Mouse (Mus musculus) left cerebral cortex, postnatal 4 days (tissue): ENCODE results near the gene Rsph6a. TPM values are rescaled to one million over a fixed set of nuclear protein-coding genes. Genes with fewer than 3 reads are reported as not detected.
A peak's percentile ranks its signal among the peaks of the same experiment; 100 is the strongest.

ENCODE experiments used
- DNase-seq: peaks from one replicate; pipeline ENCODE4 v3.0.0-alpha.2; 2022
- intact Hi-C: fragments of 180-260 bp; cut with DNase I; formaldehyde crosslinking; loops from one replicate; pipeline ENCODE4 v1.15.1; 2025
- total RNA-seq, 2 experiments: library from RNA; stranded (reverse); gene quantifications; 2 replicates each; pipeline ENCODE4 v1.2.3; 2021

Gene Rsph6a
- total RNA-seq: under 1 TPM; 0.30 to 0.46 TPM

DNA sequence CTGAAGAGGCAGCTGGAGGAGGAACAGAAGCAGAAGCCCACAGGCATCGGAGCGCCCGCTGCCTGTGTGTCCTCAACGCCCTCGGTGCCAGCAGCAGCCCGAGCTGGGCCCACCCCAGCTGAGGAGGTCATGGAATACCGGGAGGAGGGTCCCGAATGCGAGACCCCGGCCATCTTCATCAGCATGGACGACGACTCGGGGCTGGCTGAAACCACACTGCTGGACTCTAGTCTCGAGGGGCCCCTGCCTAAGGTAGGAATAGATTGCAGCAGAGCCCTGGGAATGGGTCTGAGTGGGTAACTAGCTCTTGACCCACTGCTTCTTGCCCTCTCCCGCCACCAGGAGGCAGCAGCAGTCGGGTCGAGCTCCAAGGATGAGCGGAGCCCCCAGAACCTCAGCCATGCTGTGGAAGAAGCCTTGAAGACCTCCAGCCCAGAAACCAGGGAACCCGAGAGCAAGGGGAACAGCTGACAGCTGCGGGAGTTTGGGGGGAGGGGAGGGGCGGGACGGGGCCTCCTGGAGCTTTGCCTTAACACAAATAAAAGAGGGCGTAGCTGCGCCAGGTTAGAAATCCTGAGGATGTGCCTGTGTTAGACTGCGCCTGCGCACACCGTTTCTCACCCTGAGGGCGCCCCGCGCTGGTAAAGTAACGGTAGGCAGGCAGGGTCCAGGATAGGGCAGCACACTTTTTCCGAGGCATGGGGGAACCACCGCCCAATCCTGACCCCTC is at the start of gene Rsph6a:
Gene Rsph6a, plus strand, starts transcription at position 644 of the 730 bp plus-strand sequence.
- intact Hi-C loops: no loop called here
- DNase-seq: peak; percentile 79

DNA sequence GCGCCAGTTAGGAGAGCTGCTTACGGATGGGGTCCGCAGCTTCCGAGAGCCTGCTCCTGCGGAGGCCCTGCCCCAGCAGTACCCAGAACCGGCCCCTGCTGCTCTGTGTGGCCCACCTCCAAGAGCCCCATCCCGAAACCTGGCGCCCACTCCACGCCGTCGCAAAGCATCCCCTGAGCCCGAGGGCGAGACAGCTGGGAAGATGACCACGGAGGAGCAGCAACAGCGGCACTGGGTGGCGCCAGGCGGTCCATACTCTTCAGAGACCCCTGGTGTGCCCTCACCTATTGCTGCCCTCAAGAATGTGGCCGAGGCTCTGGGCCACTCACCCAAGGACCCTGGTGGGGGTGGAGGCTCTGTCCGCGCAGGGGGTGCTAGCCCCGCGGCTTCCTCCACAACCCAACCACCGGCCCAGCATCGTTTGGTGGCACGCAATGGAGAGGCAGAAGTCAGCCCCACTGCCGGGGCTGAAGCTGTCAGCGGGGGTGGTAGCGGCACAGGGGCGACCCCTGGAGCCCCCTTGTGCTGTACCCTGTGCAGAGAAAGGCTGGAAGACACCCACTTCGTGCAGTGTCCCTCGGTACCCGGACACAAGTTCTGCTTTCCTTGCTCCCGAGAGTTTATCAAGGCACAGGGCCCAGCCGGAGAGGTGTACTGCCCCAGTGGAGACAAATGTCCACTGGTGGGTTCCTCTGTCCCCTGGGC is 48.9 kb upstream of the Rsph6a start:
- intact Hi-C loops: loop anchor here (10.0 kb wide), 1 partner anchor 111 kb away; no protein-coding TSS in a partner anchor
- no peak for DNase-seq

DNA sequence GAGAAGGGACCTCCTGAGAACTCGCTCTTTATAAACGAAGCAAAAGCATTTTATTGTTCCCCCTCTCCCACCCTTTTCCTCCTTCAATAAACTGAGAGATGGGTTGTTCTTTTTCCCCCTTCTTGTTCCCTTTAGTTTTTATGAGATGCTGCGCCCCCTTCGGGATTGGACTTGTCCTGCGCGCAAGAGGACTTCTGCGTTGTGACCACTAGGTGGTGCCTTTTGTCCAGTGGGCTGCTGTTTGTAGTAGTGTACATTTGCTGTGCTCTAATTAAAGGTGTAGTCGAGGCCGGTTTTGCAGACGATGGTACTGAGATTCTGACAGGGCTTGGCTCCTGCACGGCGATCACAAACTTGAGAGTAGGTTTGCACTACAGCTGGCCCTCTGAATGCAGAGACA is 48.0 kb upstream of the Rsph6a start:
- peak; percentile 89 for DNase-seq
- intact Hi-C loops: loop anchor here (10.0 kb wide), 1 partner anchor 112 kb away; no protein-coding TSS in a partner anchor

DNA sequence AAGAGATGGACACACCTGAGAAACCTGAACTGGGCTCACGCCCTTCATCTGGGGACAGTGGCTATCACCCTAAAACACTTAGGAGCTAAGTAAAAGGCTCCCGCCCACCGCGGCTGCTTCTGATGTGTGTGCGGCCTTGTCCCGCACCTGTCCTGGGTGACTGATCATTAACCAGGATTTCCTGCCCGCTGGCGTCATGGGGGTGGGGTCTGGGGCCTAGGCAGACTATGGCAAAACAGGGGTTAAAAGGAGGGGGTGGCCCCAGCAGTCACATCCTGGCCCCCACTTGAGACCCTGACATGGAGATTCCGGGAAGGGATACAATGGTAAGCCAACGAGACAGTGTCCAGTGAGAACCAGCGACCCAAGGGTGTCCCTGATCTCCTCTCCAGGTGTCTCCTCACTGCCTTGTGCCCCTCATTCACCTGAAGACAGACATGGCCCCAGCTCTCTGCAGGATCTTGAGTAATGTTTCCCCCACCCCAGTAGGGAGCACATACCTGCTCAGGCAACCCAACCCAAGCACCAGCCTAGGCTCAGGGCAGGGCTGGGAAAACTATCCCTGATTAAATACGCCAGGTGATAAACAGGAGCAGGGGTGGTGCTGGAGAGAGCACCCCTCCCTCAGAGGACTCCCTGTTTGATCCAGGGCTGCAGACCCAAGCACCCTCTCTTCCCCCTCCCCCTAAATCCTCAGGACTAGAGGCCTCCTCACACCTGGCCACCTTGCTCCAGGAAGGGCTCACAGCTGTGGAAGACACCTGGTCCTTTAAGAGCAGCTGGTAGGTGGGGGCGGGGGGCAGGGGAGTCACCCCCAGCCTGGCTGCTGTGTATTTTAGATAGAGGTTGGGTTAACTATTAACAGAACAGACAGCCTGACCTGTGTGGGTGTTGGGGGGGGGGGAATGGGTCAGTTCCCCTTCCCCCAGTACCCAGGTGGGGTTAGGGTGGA is 47.2 kb upstream of the Rsph6a start:
- intact Hi-C loops: loop anchor here (10.0 kb wide), 1 partner anchor 113 kb away; no protein-coding TSS in a partner anchor
- no peak for DNase-seq

DNA sequence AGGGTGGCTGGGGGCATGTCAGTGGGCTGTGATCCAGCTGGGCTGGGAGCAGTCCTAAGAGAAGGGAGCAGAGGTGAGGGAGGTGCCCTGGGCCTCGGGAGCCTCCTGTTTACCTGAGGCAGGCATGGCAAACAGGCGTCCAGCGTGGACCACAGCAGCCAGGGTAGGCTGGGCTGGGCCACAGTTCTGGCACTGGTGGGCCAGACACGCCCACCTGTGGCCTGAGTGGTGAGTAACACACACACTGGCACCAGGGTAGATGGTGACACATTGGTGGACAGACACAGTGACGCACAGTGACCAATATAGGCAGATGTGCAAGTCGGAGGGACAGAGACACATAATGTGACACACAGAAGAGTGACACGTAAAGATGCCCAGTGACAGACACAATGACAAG is 43.9 kb upstream of the Rsph6a start:
- no peak for DNase-seq
- intact Hi-C loops: no loop called here

DNA sequence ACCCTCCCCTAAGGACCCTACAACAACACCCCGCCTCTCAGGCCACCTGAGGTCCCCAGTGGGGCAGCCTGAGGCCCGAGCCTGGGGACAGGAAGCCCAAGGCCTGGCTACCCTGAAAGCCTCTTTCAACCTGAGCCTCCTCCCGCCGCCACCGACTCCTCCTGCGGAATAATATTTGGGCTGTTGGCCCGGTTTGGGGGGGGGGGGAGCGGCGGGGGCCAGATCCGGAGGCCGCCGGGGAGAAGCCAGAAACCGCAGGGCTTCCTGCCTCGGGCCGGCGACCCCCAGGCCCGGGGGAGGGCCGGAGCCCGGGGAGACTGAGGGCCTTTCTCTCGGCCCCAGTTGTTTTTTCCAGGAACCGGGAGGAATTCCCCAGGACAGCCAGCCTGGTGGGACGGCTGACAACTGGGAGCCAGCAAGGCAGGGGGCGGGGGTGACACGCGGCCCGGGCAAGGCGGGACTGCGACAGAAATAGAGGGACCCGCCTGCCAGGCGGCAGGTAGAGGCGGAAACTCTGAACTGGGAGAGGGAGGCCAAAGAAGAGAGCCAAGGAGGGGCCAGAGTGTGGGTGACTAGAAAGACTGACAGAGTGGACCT is 42.4 kb upstream of the Rsph6a start:
- DNase-seq: no peak
- intact Hi-C loops: no loop called here

DNA sequence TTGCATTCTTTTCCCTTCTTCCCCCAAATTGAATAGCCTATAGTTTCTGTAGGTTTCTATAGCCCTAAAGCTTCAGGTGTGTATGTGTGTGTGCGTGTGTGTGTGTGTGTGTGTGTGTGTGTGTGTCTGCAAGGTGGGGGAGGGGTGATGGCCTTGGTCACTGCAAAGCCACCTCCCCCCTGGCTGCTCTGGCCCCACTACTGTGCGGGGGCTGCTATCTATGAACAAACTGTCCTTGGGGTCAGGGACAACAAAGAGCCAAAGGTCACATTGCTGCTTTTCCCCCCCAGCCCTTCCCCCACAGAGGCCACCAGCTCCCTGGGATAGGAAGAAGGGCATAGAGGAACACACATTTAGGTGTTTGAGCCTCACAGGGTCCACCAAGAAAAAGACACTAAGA is 41.6 kb upstream of the Rsph6a start:
- no peak for DNase-seq
- intact Hi-C loops: no loop called here

DNA sequence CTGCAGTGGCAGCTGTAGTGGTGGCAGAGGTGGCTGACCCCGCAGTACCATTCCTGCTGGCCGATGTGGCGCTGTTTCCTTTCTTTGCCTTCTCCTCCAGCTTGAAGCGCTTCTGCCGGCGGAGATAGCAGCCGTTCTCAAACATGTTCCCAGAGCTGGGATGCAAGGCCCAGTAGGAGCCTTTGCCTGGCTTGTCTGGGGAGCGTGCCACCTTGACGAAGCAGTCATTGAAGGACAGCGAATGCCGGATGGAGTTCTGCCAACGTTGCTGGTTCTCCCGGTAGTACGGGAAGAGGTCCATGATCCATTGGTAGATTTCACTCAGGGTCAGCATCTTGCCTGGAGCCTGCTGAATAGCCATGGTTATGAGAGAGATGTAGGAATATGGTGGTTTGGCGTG is 40.0 kb upstream of the Rsph6a start:
- no peak for DNase-seq
- intact Hi-C loops: no loop called here

DNA sequence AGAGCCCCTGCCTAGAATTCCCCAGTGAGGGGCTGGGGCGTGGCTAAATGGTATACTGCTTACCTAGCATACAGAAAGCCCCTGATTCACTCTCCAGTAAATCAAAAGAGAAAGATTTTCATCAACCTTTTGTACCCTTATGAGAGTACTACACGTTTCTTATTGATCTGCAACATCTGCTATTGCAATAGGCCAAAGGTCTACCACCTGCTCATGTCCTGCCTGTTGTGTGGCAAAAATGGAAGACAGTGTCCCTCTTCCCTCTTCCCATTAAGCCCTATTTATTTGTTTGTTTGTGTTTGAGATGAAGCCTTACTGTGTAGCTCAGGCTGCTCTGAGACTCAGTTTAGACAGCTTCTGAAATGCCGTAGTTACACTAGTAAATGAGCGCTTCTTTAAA is 38.4 kb upstream of the Rsph6a start:
- no peak for DNase-seq
- intact Hi-C loops: no loop called here

DNA sequence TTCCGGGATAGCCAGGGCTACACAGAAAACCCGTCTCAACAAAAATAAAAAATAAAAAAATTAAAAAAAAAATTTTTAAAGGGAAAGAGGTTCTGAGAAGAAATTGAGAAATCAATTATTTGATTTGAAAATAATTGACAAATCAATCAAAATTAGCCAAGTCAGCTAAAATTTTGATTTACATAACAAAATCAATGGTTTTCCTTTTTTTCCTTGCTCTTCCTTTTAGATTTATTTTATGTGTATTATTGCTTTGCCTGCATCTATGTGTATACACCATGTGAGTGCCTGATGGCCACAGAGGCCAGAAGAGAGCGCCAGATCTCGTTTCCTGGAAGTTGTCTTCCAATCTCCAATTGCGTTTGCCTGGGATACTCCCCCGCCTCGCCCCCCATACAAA is 36.6 kb upstream of the Rsph6a start:
- intact Hi-C loops: no loop called here
- DNase-seq: no peak

DNA sequence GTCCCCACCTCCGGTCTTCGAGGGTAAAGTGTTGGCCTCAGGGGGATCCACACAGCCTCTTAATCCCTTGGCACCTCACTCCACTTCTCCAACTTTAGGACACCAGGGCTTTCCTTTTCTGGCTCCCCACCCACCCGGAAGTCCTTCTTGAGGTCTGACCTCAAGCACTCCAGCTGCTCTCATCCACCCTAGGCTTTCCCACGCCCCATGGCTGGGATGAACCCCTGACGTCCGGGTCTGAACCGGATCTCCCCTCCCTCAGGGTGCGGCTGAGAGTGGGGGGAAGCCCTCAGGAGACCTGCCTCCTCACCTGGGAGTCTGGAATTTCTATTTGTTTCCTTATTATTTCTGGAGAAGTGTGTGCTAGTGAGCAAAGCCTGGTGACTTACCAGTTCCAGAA is 33.4 kb upstream of the Rsph6a start:
- intact Hi-C loops: no loop called here

DNA sequence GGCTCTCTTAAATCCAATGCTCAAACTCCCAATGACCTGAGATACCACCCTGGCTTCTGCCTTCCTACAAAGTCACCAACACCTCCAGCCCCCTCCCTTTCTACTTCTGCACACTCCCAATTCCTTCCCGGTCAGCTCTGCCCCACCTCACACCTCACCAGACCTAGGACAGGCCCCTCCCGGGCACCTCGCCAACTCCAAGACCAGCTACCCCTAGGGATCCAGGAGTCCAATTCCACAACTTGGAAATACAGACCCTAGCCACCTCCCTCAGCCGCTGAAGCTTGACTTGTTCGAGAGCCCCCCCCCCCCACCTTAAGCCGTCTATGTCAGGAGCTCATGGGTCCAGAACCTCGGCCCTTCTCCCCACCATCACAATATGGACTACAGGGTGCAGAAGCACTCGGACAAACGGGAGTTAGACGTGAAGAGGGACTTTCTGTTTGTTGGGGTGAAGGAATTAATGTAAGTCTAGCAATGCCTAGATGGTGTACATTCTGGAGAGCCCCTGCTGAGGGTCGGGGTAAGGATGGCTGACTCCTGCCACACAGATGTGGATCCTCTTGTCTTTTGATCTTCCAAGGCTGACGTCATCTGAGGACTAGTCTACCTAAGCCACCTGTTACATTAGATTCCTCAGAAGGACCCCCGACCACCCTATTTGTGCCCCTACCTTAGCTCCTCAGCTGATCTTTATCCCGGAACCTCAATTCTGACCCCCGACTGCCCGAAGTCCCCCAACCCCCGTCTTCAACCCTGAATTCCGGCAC is 32.1 kb upstream of the Rsph6a start:
- DNase-seq: no peak
- intact Hi-C loops: no loop called here

More for the DNA sequence above, 33.4 kb upstream of the Rsph6a start:
- DNase-seq: no peak

DNA sequence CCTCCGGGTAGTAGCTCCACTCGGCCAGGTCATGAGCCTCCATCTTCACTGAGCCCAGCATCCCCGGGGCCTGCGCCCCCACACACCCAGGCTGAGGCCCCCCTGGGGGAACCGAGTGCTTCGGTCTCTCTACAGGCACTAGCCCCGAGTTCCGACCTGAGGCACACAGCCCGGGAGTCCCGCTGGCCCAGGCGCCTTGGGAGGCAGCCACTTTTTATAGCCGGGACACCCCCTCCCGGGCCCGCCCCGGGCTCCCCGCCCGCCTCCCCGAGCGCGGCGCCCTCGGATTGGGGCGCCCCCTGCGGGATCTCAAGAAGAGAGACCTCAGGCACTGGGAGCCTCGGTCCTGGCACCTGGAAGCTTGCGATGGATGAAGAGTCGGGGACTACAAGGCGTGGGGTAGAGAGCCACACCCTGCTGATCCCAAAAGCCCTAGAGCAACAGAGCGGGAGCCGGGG is 31.1 kb upstream of the Rsph6a start, which contains the start of gene Foxa3:
Gene Foxa3, minus strand, starts transcription at position 182 of the 458 bp plus-strand sequence.
- intact Hi-C loops: no loop called here
- DNase-seq: no peak

DNA sequence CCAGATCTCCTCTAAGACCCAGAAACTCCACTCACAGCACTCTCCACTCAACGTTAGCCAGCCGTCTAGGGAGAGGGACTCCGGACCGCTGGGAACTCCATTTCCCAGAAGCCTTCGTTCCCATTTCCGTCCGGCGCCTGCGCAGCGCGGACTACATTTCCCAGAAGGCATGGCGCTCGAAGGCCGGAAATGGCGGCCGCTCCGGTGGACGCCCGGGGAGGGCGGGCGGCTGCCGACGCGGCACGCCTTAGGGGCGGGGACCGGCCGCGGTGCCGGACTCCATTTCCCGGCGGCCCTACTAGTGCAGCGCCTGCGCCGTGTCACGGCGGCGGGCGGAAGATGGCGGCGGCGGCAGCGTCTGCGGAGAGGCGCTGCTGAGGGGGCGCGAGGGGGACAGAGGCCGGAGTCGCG is 30.4 kb upstream of the Rsph6a start, which contains the start of gene Sympk:
Gene Sympk, plus strand, starts transcription at position 282 of the 411 bp plus-strand sequence.
- DNase-seq: peak; percentile 95
- intact Hi-C loops: no loop called here

DNA sequence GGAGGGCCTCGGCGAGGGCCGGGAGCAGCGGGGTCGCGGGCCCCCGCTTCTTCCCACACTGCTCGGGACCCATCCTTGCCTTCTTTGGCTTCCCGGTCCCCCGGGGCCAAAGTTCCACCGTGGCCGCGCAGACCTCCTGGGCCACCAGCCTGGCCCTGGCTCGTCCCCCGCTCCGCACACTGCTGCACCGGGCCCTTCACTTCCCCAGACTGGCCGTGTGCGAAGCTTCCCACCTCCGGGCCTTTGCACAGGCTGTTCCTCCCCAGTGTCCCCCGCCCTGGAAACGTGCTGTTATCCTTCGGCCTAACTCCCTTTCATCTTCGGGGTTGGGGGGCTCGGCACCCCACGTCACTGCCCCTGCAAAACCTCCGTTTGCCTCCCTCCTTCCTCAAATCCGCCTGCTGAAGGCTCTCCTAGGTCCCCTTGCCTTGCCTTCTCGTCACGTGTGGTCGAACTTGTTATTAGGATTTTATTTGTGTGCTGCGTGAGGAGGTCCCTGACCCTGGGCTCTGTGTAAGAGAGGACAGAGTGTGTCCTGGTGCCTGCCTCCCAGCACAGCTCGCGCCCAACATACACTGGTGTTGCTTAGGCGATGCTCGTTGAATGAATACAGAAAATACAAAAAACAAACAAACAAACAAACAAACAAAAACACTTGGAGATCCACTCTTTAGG is 29.8 kb upstream of the Rsph6a start:
- no peak for DNase-seq
- intact Hi-C loops: no loop called here

DNA sequence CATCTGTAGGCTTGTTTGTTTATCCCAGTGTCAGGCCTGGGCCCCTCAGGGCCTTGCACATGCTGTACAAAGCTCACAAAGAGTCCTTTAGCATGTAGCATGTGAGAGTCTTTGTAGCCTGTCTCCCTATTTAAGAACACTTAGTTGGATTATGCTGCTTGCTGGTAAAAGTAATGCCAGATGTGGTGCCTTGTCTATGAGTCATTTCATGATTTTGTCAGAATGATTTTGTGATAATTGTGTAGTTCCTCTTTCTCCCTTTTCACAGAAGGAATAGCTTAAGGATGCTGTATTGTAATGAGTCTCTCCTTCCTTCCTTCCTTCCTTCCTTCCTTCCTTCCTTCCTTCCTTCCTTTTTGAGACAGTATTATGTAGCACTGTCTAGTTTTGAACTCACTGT is 26.4 kb upstream of the Rsph6a start:
- intact Hi-C loops: no loop called here
- no peak for DNase-seq

DNA sequence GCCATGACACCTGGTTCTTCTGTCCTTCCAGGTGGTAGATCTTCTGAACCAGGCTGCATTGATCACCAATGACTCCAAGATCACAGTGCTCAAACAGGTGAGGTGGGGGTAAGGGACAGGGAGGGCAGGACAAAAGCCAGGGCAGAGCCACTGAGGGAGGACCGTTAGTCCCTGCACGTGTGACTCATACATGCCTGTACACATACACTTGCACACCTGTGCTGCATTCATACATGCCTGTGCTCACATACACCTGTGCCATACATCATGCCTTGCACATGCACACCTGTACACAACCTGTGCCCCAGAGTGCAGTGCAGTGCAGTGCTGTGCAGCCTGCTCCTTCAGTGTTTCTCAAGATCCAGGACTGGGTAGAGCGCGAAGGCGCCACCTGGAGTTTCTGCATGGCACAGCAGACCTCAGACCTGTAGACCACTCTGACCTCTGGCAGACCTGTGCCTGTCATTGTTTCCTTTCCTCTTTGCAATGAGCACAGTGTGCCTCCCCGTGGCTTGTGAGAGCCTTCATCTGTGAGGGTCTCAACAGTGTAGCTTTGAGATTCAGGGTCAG is 25.3 kb upstream of the Rsph6a start:
- DNase-seq: peak; percentile 61
- intact Hi-C loops: no loop called here

DNA sequence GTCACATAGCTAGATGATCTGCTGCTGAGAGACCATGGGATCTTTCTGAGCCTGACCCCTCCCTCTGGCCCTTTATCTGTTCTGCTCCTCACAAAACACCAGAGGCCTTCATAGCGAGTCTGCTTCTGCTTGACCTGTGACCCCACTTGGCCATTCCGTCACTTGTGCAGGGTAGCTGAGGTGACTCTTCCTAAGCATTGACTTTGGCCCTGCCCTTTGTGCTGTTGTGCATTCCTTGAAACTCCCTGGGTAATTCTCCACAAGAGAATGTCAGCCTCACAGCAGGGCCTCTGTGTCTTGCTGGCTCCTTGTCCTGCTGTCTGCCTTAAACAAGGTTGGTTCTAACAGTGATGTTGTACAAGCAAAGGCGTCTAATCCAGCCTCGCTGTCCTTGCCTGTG is 22.8 kb upstream of the Rsph6a start:
- intact Hi-C loops: no loop called here
- DNase-seq: no peak

DNA sequence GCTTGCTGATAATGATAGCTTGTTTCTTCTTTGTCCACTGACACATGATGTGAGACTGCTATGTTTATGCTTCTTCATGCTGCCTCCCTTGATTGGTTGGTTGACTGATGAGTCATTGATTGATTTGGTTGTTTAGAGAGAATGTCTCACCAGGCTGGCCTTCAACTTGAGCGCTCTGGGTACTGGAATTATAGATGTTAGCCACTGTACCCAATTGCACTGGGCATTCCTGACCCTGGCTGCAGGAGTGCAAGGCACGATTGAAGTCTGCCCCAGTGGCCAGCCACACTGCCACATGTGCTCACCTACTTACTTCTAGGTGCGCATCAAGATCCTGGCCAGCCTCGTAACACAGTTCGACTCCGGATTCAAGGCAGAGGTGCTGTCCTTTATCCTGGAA is 9.9 kb upstream of the Rsph6a start:
- intact Hi-C loops: no loop called here
- DNase-seq: no peak
